Mouse (Mus musculus) lung, postnatal 10 days (tissue): ENCODE data around the gene Pou2af1.
A peak's percentile ranks its signal among the peaks of the same experiment; 100 is the strongest.

ENCODE experiments used
- DNase-seq: peaks from one replicate; pipeline ENCODE4 v3.0.0; 2021

The Pou2af1 gene

DNA sequence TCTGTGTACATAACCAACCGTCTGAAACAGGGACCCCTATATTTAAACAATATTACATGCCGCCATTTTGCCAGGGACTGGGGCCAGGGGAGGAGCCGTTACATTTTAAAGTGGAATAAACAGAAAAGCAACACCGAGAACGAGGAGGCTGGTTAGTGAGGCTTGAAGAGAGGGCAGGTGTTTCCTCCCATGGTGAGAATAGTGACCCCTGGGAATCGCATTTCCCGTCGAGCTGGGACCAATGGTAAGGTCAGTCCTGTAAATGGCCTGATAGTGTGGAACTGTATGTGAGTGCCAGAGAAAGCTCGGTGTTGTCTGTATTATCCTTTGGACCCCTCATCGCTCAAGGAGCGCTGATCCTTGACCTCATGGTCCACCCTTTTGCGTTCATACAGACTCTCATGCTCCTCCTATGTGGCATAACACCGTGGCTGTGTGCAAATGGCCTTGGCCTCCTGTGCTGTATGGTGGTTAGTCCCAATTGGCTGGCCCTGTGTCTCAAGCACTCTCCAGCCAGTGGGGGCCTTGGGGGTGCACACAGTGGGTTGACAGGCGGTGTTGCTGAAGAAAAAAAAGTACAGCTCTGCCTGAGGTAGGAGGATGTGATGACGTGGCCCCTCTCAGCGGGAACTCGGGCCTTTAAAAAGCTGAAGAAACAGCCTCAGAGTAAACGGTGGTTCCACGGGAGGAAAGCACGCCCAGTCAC, at the start of gene Pou2af1:
Pou2af1 (plus strand) TSS at position 686 of the 706 bp plus-strand sequence.
- peak; percentile 22 for DNase-seq

DNA sequence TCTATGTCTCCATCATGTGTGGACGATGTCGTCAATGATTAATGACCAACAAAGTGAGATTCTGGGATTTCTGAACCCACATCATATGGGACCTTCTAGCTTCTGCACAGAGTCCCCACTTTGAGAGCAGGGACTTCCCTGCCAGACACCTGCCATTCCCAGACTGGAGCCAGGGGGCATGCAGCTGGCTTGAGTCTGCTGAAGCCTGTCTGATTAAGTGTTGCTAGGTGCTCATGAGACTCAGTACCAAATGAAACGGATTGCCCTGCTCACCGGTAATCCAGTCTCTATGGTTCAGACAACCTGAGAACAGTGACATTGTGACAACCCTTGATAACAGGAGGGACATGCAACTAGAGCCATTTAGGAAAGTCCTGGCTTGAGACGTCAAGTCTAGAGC, 49.5 kb upstream of the Pou2af1 start:
- DNase-seq = no peak

DNA sequence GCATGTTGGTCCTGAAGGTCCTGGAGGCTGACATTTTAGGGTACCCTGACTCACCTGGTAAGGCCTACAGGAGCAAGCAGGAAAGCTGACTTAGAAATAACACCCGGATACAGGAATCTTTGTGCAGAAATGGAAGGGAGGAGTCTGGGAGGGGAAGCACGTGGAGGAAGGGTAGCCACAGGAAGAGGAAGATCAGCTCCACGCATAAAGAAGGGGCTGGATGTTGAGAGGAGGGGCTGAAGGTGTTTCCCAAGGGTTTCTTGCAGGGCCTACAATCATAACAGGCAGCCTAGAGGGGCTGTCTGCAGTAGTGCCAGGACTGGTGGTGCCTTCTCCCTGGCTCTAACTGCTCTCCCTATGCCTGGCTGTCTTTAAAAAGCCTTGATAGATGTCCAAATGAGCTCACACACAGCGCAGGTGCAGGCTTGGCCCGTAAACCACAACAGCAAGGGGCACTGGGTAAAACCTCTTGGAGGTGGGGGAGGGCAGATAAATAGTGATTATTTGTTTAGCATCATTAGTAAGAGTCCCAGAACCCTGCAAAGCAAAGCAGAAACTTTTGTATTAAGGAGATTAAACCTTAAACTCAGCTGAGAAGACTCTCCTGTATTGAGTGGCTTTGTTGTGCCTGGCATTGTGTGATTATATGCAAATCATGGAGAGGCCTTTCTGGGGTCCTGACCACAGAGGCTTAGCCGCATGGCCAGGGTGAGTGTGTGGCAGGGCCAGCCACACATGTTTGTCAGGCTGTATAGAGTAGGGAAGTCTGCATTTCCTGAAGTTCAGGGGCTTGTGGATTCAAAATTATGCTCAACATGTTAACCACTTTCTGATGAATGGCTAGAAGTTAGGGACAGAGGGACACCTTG, 48.0 kb upstream of the Pou2af1 start, which contains the start of gene Gm32742:
Gm32742 (minus strand) TSS at position 206 of the 869 bp plus-strand sequence.
- DNase-seq = no peak

GRCm38 (mm10) chr9:51167954-51168353, 45.6 kb upstream of the Pou2af1 start:
- DNase-seq = peak; percentile 76

DNA sequence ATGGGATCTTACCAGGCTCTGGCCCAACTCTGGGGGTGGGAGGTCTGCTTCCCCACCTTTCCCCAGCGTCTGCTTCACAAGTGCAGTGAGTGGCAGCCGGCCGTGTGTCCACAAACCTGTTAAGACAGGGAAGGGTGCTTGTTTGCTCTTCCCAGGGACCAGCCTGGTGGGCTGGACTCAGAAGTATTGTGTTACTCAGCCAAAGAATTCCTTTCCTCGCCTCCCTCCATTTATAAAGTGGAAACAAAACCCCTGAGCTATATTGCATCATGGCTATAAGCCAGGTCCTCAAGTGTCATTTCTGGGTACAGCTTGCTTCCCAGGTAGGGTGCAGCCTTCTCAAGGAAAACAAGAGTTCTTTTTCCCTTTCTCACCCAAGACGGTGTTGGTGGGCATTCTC, 44.8 kb upstream of the Pou2af1 start:
- peak; percentile 59 for DNase-seq

DNA sequence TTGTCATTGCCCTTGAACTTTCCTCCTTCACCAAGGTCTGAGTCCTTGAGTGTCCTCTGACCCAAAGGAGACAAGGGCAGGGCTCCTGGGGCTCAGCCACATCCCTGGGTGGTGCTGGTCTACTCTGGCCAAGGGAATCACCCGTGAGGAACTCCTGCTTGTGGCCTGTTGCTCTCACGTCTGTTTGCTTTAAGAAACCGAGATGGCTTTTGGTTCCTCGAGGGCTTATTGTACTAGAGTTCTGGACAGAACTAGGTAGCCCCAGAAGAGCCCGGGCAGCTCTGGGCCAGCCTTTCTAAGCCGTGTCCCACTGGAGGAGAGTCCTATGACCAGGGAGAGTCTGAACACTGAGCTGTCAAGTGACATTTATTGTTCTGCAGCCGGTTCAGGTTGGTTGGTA, 44.4 kb upstream of the Pou2af1 start:
- DNase-seq = no peak

- no peak for DNase-seq
These were observed 43.2 kb upstream of the Pou2af1 start for GRCm38 (mm10) chr9:51170298-51170697.

DNA sequence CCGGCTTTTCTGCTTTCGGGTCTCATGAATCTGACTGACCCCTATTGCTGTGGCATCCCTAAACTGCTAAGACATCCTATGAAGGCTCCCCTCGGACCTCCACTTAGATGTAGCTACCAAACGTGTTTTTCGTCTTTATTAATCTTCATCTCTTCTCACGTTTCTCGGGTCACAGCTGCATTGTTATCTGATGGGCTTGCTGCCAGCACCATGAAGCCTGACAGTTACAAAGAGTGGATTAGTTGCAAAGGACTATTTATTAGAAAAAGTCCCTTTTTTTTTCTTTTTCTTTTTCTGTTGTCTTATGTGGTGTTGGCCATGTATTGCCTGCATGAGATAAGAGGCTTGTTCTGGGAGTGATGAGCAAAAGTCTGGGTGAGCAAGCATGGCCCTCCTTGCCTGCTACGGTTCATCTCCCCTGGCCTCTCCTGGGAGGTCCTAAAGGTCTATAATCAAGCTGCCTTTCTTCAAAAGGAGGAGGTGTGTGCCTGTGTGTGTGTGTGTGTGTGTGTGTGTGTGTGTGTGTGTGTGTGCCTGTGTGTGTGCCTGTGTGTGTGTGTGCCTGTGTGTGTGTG, 38.5 kb upstream of the Pou2af1 start:
- peak; percentile 56 for DNase-seq

DNA sequence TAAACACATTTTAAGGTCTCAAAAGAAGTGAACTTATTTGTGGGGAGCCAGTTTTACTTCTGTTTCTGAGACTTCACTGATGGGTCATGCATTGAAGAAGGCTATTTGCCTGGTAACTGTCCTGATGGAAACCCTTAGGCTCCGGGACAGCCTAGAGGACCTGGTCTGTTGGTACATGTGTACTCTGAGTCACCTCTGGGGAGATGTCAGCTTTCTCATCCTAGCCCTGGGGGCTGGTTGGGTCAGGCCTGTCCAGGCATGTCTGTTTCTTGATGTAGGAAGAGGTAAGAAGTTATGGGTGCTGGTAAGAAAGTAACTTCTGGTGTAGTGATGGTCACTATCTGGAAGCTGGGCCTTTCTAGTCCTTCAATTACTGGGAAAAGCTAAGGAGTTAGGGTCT, 37.8 kb upstream of the Pou2af1 start:
- no peak for DNase-seq

DNA sequence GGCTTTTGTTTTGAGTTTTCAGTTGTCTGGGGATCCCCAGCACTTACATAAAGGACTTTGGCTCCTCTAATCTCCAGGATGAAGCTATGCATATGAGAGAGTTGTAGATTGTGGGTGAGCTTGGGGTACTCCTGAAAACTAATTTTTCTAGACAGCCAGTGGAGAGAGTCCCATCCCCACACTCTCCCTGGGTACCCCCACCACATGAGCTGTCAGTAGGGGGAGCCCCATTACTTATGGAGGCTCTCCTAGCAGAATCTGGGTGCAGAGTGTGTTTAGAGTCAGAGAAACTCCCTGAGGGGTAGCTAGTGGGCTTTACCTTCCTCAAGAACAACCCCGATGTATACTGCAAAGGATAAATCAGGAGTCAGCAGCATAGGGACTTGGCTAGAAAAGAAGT, 35.2 kb upstream of the Pou2af1 start:
- DNase-seq = no peak

- peak; percentile 85 for DNase-seq
These were observed 32.9 kb upstream of the Pou2af1 start for GRCm38 (mm10) chr9:51180621-51181020.

GRCm38 (mm10) chr9:51182716-51183710, 30.5 kb upstream of the Pou2af1 start:
- DNase-seq = no peak

DNA sequence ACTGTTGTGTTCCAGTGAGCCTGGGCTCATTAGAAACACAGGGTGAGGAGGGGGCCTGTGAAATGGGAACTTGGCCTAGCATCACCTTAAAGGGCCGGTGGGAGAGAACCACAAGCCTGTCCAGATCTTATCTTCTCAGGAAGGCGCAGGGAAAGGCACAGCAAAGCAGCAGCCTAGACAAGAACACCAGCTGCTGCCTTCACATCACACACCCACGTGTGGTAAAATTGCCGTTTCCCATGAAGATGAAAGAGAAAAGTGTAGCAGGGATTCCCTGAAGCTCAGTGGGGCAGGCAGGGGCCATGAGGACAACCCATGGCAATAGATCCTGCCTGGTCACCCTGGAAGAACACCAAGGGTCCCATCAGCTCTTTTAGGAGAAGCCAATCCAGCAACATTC, 28.1 kb upstream of the Pou2af1 start:
- no peak for DNase-seq

DNA sequence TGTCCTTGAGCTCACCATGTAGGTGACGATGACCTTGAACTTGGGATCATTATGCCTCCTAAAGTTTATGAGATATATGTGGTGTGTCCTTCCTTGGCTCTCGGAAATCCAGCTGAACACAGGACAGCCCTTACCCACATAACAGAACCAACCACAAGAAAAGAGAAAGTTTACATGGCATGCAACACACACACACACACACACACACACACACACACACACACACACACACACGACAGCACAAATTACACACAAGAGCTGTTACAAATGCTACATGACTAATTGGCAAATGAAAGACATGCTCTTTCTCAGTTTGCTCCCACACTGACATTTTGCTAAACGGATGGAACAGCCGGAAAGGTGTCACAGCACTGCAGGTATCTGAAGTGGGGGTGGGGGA, 27.6 kb upstream of the Pou2af1 start:
- DNase-seq = no peak

DNA sequence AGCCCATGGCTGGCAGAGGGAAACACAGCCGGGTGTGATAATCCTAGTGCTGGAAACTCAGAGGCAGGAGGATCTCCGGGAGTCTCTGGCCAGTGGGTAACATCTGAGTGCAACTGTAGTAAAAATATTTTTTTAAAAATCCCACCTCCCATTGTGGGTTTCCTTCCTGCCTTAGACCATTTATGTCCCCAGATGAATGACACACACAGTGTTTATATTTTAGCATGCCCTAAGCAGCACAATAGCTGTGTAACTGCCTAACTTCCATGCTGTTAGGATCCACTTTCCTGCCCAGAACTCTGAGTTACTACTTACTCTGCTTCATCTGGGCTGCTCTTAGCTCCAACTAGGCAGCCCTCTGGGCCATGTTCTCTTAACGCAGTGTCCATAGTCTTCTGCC, 22.9 kb upstream of the Pou2af1 start:
- DNase-seq = no peak

DNA sequence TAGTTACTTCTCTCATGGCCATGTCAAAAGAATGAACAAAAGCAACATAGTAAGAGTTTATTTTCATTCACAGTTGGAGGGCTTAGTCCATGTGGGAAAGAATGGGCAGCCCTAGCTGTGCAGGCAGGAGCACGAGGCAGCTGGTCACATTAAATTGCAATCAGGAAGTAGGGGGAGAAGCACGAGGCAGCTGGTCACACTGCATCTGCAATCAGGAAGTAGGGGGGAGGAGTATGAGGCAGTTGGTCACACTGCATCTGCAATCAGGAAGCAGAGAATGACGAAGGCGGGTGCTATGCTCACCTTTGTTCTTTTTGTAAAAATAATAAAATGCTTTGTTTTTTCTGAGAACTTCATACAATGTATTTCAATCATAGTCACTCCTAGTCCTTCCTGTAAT, 18.7 kb upstream of the Pou2af1 start:
- DNase-seq = no peak

- no peak for DNase-seq
These were observed 4.6 kb upstream of the Pou2af1 start for GRCm38 (mm10) chr9:51208974-51209332.

DNA sequence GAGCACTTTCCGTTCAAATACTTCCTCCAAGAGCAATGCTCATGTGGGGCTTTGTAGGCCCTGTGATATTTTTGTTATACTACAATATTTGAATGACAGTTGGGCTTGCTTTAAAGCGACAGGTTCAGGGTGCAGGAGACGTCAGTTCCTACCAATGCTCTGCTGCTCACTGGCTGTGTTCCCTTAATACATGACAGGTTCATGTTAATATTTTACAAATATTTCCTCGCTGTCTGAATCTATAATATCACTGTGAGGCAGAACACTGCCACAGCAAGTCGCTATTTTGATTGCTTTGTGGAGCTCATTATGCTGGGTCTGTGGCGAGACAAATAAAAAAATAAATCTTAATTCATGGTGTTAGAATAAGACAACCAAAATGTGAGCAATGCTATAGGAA, 2.3 kb upstream of the Pou2af1 start:
- no peak for DNase-seq

- DNase-seq = no peak
These were observed 275 bp downstream of the Pou2af1 start for GRCm38 (mm10) chr9:51213729-51214237.

DNA sequence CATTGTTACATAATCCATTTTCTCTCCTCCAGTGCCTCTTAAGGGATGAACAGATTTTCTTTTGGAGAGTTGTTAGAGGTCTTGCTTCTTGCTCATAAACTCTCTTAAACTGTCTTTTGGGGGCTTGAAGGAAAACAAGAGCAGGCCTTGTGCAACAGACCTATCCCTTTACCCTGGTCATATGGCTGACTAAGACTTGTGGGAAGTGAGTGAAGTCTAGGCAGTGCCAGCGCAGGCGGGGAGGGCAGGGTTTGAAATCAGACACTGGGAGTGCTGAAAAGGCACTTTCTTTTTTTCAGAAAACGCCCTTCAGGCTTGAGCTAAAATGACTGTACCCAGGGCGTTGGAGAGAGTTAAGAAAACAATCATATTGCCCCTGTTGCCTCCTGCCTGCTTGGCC, 1.8 kb downstream of the Pou2af1 start:
- DNase-seq = no peak

DNA sequence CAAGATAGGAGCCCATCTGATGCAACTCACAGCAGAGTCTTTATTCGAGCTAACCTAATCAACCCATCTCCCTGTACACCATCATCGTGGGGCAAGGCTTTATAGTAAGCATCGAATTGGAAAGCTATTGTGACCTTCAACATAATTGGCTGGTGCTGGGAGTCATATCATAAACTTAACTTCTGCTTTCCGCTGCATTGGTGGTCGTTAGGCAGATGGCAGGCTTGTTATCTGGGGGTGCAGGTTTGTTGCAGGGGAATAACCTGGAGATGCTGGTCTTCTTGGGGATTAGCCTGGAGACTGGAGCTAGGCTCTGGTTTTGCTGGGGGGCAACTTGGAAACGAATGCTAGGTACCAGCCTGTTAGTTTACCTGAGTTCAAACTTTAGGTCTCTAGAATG, 2.4 kb downstream of the Pou2af1 start:
- DNase-seq = no peak

DNA sequence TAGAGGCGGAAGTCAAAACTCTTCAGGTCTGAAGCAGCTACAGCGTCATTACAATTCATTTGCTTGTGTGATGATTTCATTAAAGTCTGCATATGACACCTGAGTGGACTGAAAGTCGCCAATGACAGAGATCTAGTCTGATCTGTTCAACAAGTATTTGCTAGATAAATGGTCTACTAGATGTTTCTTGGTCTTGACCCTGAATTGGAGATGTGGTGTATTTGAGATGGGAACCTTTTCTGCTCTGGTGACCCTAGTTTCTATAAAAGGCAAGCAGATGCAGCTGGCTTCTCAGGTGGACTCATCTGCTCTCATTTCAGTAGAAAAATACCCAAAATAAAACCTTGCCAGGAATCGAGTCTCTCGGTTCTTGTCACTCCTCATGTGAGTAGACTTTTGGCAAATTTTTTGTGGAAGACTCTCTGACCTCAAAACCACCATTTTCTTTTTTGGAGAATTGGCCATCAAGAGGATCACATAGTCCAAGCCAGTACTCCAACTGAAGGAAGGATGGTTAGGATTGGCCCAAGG, 12.2 kb downstream of the Pou2af1 start:
- no peak for DNase-seq
